Mouse (Mus musculus): ENCODE results near the gene Gba2.

- TF ChIP-seq GATA1 (IDR thresholded peaks at IDR 0.05; ENCODE audit: low read length): no peak
- TF ChIP-seq TAL1 (IDR thresholded peaks at IDR 0.05; ENCODE audit: low read length): no peak
Measured at GRCm38 (mm10) chr4:43562769-43563600, 15.7 kb downstream of the Gba2 start.
